Mouse (Mus musculus): Measurements from ENCODE around the gene Bcan. TPM values are rescaled to one million over a fixed set of nuclear protein-coding genes. Genes with fewer than 3 reads are reported as not detected.

Bcan gene
- polyA plus RNA-seq, 1 experiment from 2014 or later, result 0.54 TPM

GRCm38 (mm10) chr3:87946541-87946860 lies 53.5 kb downstream of the Bcan start:
- Histone ChIP-seq H3K27me3 (replicated peaks) (peaks cover 33% of the 10 kb centered on the region), H3K27ac (no peak overlapping the region), H3K36me3 (peaks cover 11% of the 10 kb centered on the region; the same call in 1 of the 2 replicates), H3K9ac (no peak overlapping the region; the same call in 1 of the 2 replicates), H3K4me2 (replicated peaks) (no peak overlapping the region), H3K4me3 (replicated peaks) (no peak overlapping the region), H3K4me1 (replicated peaks) (peaks cover 28% of the 10 kb centered on the region), H3K9me3 (no peaks in the 10 kb centered on the region)
- WGBS, result 45% methylated on average over 1 of the region's 1 CpGs
- ATAC-seq, result no peak

- peaks cover 17% of the 10 kb centered on the region for H3K36me3 ChIP-seq
- no peak overlapping the region for H3K4me3 ChIP-seq (replicated peaks)
- peaks cover 31% of the 10 kb centered on the region for H3K27me3 ChIP-seq (replicated peaks)
- no peak overlapping the region for H3K9ac ChIP-seq
- 45% methylated on average over 12 of the region's 12 CpGs for WGBS
- ATAC-seq, result no peak
- H3K27ac ChIP-seq, result no peak overlapping the region
- no peaks in the 10 kb centered on the region for H3K9me3 ChIP-seq
- peaks cover 27% of the 10 kb centered on the region for H3K4me1 ChIP-seq (replicated peaks)
- no peak overlapping the region for H3K4me2 ChIP-seq (replicated peaks)
Observed at GRCm38 (mm10) chr3:87945781-87946540, 54.1 kb downstream of the Bcan start.

GRCm38 (mm10) chr3:87944838-87945600 lies 55.0 kb downstream of the Bcan start:
- ATAC-seq, result no peak
- WGBS, result 33% methylated on average over 4 of the region's 4 CpGs
- Histone ChIP-seq H3K4me1 (replicated peaks) (peaks cover 27% of the 10 kb centered on the region), H3K27me3 (replicated peaks) (peaks cover 28% of the 10 kb centered on the region), H3K4me2 (replicated peaks) (no peak overlapping the region), H3K4me3 (replicated peaks) (no peak overlapping the region), H3K9me3 (no peaks in the 10 kb centered on the region), H3K36me3 (peaks cover 21% of the 10 kb centered on the region), H3K27ac (no peak overlapping the region), H3K9ac (no peak overlapping the region)

- peaks cover 31% of the 10 kb centered on the region for H3K36me3 ChIP-seq
- peaks cover 16% of the 10 kb centered on the region for H3K27me3 ChIP-seq (replicated peaks)
- ATAC-seq, result no peak
- no peak overlapping the region for H3K4me2 ChIP-seq (replicated peaks)
- no peak overlapping the region for H3K27ac ChIP-seq
- no peaks in the 10 kb centered on the region for H3K9me3 ChIP-seq
- H3K4me1 ChIP-seq (replicated peaks), result peaks cover 18% of the 10 kb centered on the region
- no peak overlapping the region for H3K9ac ChIP-seq
- WGBS, result 79% methylated on average over 7 of the region's 7 CpGs
- H3K4me3 ChIP-seq (replicated peaks), result no peak overlapping the region
Observed at GRCm38 (mm10) chr3:87943586-87943985, 56.4 kb downstream of the Bcan start.

- Histone ChIP-seq H3K27ac (no peak overlapping the region), H3K36me3 (peaks cover 38% of the 10 kb centered on the region), H3K4me1 (replicated peaks) (peaks cover 7% of the 10 kb centered on the region), H3K4me2 (replicated peaks) (no peak overlapping the region), H3K9ac (no peak overlapping the region), H3K9me3 (no peaks in the 10 kb centered on the region), H3K4me3 (replicated peaks) (no peak overlapping the region), H3K27me3 (replicated peaks) (peaks cover 5% of the 10 kb centered on the region)
- no peak for ATAC-seq
- 91% methylated on average over 2 of the region's 2 CpGs for WGBS
Observed at GRCm38 (mm10) chr3:87942471-87942870, 57.6 kb downstream of the Bcan start.

GRCm38 (mm10) chr3:87940611-87941010 lies 59.4 kb downstream of the Bcan start:
- Histone ChIP-seq H3K27ac (no peak overlapping the region), H3K27me3 (replicated peaks) (no peaks in the 10 kb centered on the region), H3K4me3 (replicated peaks) (no peak overlapping the region), H3K9ac (no peak overlapping the region), H3K9me3 (no peaks in the 10 kb centered on the region), H3K4me1 (replicated peaks) (peaks cover 7% of the 10 kb centered on the region), H3K4me2 (replicated peaks) (no peak overlapping the region), H3K36me3 (peaks cover 38% of the 10 kb centered on the region)
- ATAC-seq, result no peak
- 67% methylated on average over 5 of the region's 5 CpGs for WGBS

Other genes starting within 250 kb of the Bcan start
- gene Ntrk1, start 205.1 kb downstream of the Bcan start, polyA plus RNA-seq (2015; fragmentation: Nextera tagmentation; extraction: Ambion mirVana), result 2.5 and 3.2 TPM in 2 replicates
- gene Insrr, start 203.3 kb downstream of the Bcan start, polyA plus RNA-seq (2015; fragmentation: Nextera tagmentation; extraction: Ambion mirVana), result 0.44 and 0.52 TPM in 2 replicates
- 22.6 and 29.5 TPM in 2 replicates for gene Pear1, start 175.9 kb downstream of the Bcan start, polyA plus RNA-seq (2015; fragmentation: Nextera tagmentation; extraction: Ambion mirVana)
- 0.24 and 0.43 TPM in 2 replicates for gene Sh2d2a, start 153.5 kb downstream of the Bcan start, polyA plus RNA-seq (2015; fragmentation: Nextera tagmentation; extraction: Ambion mirVana)
- gene Prcc, start 114.6 kb downstream of the Bcan start, polyA plus RNA-seq (2015; fragmentation: Nextera tagmentation; extraction: Ambion mirVana), result 13.1 TPM in 2 replicates
- 227 and 229 TPM in 2 replicates for gene Hdgf, start 93.9 kb downstream of the Bcan start, polyA plus RNA-seq (2015; fragmentation: Nextera tagmentation; extraction: Ambion mirVana)
- 74.2 and 79.2 TPM in 2 replicates for gene Mrpl24, start 80.7 kb downstream of the Bcan start, polyA plus RNA-seq (2015; fragmentation: Nextera tagmentation; extraction: Ambion mirVana)
- gene Isg20l2, start 69.9 kb downstream of the Bcan start, polyA plus RNA-seq (2015; fragmentation: Nextera tagmentation; extraction: Ambion mirVana), result 46.7 and 49.9 TPM in 2 replicates
- gene Rrnad1, start 69.5 kb downstream of the Bcan start, polyA plus RNA-seq (2015; fragmentation: Nextera tagmentation; extraction: Ambion mirVana), result 15.8 and 16.3 TPM in 2 replicates
- 7.0 and 8.2 TPM in 2 replicates for gene Crabp2, start 51.6 kb downstream of the Bcan start, polyA plus RNA-seq (2015; fragmentation: Nextera tagmentation; extraction: Ambion mirVana)
- 17.0 and 20.0 TPM in 2 replicates for gene Nes, start 29.2 kb downstream of the Bcan start, polyA plus RNA-seq (2015; fragmentation: Nextera tagmentation; extraction: Ambion mirVana)
- not detected in 2 replicates for gene Hapln2, start 27.4 kb upstream of the Bcan start, polyA plus RNA-seq (2015; fragmentation: Nextera tagmentation; extraction: Ambion mirVana)
- gene Gpatch4, start 42.9 kb upstream of the Bcan start, polyA plus RNA-seq (2015; fragmentation: Nextera tagmentation; extraction: Ambion mirVana), result 36.7 and 40.3 TPM in 2 replicates
- gene Naxe, start 58.3 kb upstream of the Bcan start, polyA plus RNA-seq (2015; fragmentation: Nextera tagmentation; extraction: Ambion mirVana), result 152 and 167 TPM in 2 replicates
- not detected in 2 replicates for gene Ttc24, start 78.1 kb upstream of the Bcan start, polyA plus RNA-seq (2015; fragmentation: Nextera tagmentation; extraction: Ambion mirVana)
- gene Iqgap3, start 81.7 kb upstream of the Bcan start, polyA plus RNA-seq (2015; fragmentation: Nextera tagmentation; extraction: Ambion mirVana), result 16.7 and 17.0 TPM in 2 replicates
- gene Mef2d, start 142.1 kb upstream of the Bcan start, polyA plus RNA-seq (2015; fragmentation: Nextera tagmentation; extraction: Ambion mirVana), result 19.7 and 20.8 TPM in 2 replicates

All from intestine, embryonic 15.5 days (tissue).